Mouse (Mus musculus) bone marrow macrophage, adult 2 months (primary cell): ENCODE measurements around the gene Mprip. TPM values are rescaled to one million over a fixed set of nuclear protein-coding genes. Genes with fewer than 3 reads are reported as not detected.
A peak's percentile ranks its signal among the peaks of the same experiment; 100 is the strongest.

Experiments
- H3K27ac ChIP-seq: 2 replicates; pipeline ENCODE4 v1.5.1; 2012; ENCODE audit warnings: low read depth, low read length; ENCODE audit not compliant: insufficient read depth
- H3K4me1 ChIP-seq: 2 replicates; pipeline ENCODE4 v1.6.1; 2012; ENCODE audit warnings: low read length; ENCODE audit not compliant: control insufficient read depth, insufficient read depth
- H3K4me3 ChIP-seq: 2 replicates; pipeline ENCODE4 v1.5.1; 2012; ENCODE audit warnings: mild to moderate bottlenecking, low read length, moderate library complexity; ENCODE audit not compliant: insufficient read depth
- CTCF ChIP-seq: IDR thresholded peaks from 2 replicates; pipeline ENCODE4 v1.5.1; 2012; ENCODE audit warnings: low read depth, mild to moderate bottlenecking, low read length, moderate library complexity
- POLR2A ChIP-seq: IDR thresholded peaks from 2 replicates; pipeline ENCODE4 v1.6.1; 2012; ENCODE audit warnings: mild to moderate bottlenecking, low read depth, low read length, borderline replicate concordance
- polyA plus RNA-seq: library from polyadenylated mRNA; stranded (reverse); fragments of >200 nt; gene quantifications from 2 replicates; pipeline ENCODE4 v1.2.4, GENCODE M21; 2012; ENCODE audit not compliant: missing spikeins, insufficient read depth, insufficient read length

Gene Mprip
- polyA plus RNA-seq, 1 experiment, result 55.9 TPM

DNA sequence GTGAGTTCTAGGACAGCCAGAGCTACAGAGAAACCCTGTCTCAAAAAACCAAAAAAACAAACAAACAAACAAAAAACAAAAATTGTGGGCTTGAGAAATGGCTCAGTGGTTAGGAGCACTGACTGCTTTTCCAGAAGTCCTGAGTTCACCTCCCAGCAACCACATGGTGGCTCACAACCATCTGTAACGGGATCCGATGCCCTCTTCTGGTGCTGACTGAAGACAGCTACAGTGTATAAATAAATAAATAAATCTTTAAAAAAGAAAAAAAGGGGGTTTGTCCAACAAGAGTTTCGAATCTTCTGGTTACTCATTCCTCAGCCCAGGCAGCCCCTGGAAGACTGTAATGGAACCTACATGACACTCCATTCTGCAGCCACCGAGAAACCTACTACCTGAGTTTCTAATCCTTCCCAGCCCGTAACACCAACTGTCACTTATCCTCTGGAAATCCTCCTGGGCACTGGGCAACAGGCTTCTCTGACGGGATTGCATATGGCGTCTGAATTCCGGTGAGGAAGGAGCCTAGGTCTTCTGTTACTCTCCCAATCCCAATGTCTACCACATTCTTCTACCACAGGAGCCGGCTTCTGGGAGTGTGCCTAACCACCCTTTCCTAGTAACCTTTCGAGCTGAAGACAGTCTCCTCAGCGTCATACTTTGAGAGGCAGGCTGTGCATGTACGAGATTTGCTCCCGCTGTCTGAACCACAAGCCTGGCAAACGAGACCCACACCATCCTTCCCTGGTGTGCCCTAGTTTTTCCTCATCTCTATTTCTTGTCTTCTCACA lies 147.3 kb downstream of the Mprip start:
- Histone ChIP-seq H3K4me1 (peaks cover 30% of the 10 kb centered on the region), H3K4me3 (peak overlapping the region; percentile 94), H3K27ac (peak overlapping the region; percentile 67)
- no peak for TF ChIP-seq POLR2A
- 0 out of 2 replicates have a peak, but pooled peaks have one; percentile 18 for TF ChIP-seq CTCF

GRCm38 (mm10) chr11:59809071-59809669 lies 148.1 kb downstream of the Mprip start:
- peaks cover 33% of the 10 kb centered on the region for H3K4me1 ChIP-seq
- H3K27ac ChIP-seq, result peak overlapping the region; percentile 97

DNA sequence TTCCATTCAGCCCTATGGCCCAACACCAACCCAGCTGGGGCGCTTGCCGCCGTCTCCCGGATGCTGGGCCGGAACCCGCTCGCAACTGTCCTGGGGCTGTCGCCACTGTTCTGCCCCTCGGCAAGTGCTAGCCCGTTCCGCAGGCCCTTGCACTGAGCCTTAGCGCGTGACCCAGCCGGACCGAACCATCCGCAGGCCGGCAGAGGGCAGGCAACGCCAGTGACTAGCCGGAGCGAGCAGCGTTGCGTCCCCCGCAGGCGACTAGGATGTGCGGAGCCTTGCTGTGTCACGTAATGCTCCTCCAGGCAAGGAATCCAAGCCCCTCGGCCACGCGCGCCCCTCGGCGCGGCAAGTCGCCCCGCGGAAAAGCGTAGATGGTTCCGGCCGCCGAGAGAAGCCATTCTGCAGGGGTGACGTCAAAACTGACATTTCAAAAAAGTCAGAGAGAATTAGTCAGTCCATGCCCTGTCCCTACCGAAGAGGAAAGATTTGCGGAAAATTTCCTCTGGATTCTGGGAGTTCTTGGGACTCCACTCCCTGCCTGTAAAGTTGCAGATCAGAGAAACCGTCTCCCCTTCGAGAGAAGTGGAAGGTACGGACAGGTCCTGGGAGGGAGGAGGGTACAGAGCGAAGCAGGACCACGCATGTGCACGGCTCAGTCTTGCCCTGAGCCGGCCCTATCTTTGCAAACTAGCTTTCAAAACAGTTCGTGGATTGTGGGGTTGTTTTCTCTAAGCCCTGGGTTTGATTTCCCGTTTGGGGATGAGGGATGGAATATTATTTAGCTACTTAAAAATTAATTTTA lies 148.8 kb downstream of the Mprip start, which contains the start of gene Flcn:
TSS of gene Flcn (minus strand) at position 347 of the 805 bp plus-strand sequence.
- H3K4me3 ChIP-seq, result peak within 1 kb of the TSS; percentile 94
- H3K27ac ChIP-seq, result peak within 1 kb of the TSS; percentile 97
- H3K4me1 ChIP-seq, result peaks cover 40% of the 10 kb centered on the region
- no peak for TF ChIP-seq CTCF
- peak; percentile 91; the same call in 1 of the 2 replicates for TF ChIP-seq POLR2A

More at GRCm38 (mm10) chr11:59809071-59809669, 148.1 kb downstream of the Mprip start:
- peak overlapping the region; percentile 94 for H3K4me3 ChIP-seq
- TF ChIP-seq POLR2A (no peak), CTCF (no peak)

- peak overlapping the region; percentile 94 for H3K4me3 ChIP-seq
- H3K27ac ChIP-seq, result peak overlapping the region; percentile 97
- no peak for TF ChIP-seq CTCF
- peaks cover 41% of the 10 kb centered on the region for H3K4me1 ChIP-seq
Measured at GRCm38 (mm10) chr11:59810480-59811158, 149.5 kb downstream of the Mprip start.

DNA sequence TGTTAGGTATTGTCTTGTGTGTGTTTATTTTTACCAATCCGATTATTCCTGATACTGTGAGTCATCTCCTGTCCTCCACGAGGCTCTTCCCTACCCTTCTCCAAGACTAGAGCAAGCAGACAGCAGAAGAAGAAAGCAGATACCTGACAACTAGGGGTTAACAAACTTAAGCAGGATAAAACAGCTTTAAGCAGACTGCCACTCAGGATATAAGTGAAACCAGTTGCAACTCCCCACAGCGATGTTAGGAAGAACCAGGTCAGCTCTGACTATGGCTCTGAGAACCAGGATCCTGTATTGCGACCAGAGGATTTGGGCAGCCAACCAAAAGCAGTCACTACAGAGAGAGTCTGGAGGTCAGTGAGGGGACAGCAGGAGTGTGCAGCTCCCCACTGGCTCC lies 150.1 kb downstream of the Mprip start:
- H3K27ac ChIP-seq, result peak overlapping the region; percentile 97
- TF ChIP-seq POLR2A (no peak), CTCF (no peak)
- peaks cover 39% of the 10 kb centered on the region for H3K4me1 ChIP-seq

GRCm38 (mm10) chr11:59813276-59813675 lies 152.2 kb downstream of the Mprip start:
- no peak for TF ChIP-seq CTCF
- TF ChIP-seq POLR2A, result no peak
- Histone ChIP-seq H3K4me3 (no peak overlapping the region), H3K27ac (no peak overlapping the region), H3K4me1 (peaks cover 28% of the 10 kb centered on the region)

More for the DNA sequence above, 150.1 kb downstream of the Mprip start:
- H3K4me3 ChIP-seq, result peak overlapping the region; percentile 94

DNA sequence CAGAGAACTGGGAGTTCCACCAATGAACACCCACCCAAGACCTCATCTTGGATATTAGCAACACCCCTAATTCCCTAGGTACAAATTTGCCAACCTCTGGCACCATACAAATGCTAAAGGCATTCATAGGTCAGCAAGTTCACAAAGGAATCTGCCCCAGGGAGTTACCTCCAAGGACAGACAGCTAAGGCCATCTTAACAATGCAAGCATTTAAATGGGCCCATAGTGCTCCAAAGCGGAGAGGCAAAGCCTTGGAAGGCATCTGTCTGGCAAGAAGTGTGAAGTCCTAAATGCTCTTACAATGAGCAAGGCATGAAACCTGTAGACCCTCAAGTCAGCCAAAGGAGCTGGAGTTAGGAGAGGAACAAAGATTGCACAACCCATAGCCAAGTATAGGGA lies 153.2 kb downstream of the Mprip start:
- no peak overlapping the region for H3K27ac ChIP-seq
- TF ChIP-seq POLR2A (no peak), CTCF (no peak)
- no peak overlapping the region for H3K4me3 ChIP-seq
- H3K4me1 ChIP-seq, result peaks cover 32% of the 10 kb centered on the region

GRCm38 (mm10) chr11:59814936-59815335 lies 153.8 kb downstream of the Mprip start:
- TF ChIP-seq POLR2A, result no peak
- TF ChIP-seq CTCF, result no peak
- no peak overlapping the region for H3K27ac ChIP-seq

GRCm38 (mm10) chr11:59815482-59816065 lies 154.5 kb downstream of the Mprip start:
- H3K27ac ChIP-seq, result no peak overlapping the region
- H3K4me3 ChIP-seq, result no peak overlapping the region
- TF ChIP-seq POLR2A, result no peak
- H3K4me1 ChIP-seq, result peaks cover 41% of the 10 kb centered on the region

More at GRCm38 (mm10) chr11:59814936-59815335, 153.8 kb downstream of the Mprip start:
- H3K4me3 ChIP-seq, result no peak overlapping the region
- H3K4me1 ChIP-seq, result peaks cover 37% of the 10 kb centered on the region
